Mouse (Mus musculus) large intestine, adult 2 months (tissue): ENCODE measurements around the gene Sp3. TPM values are rescaled to one million over a fixed set of nuclear protein-coding genes. Genes with fewer than 3 reads are reported as not detected.

Source experiments
- polyA plus RNA-seq: library from polyadenylated mRNA; depleted of rRNA; stranded (reverse); fragments of >200 nt; gene quantifications from 2 replicates; pipeline ENCODE4 v1.2.3, GENCODE M21; 2012; rRNA removed

Sp3 gene
- polyA plus RNA-seq, 1 experiment = 13.3 TPM

Other genes with a start within 250 kb of the Sp3 start
- gene Gm11084, start 6.3 kb upstream of the Sp3 start, polyA plus RNA-seq = not detected in 2 replicates
- gene Ola1, start 238.5 kb upstream of the Sp3 start, polyA plus RNA-seq = 9.5 and 14.0 TPM in 2 replicates